Mouse (Mus musculus) heart, postnatal 25 days (tissue): Measurements from ENCODE around the gene Tmem220. TPM values are rescaled to one million over a fixed set of nuclear protein-coding genes. Genes with fewer than 3 reads are reported as not detected.

ENCODE experiments used
- total RNA-seq, 2 experiments: library from RNA; stranded (reverse); gene quantifications; 2 replicates each; pipeline ENCODE4 v1.2.3; 2021

The Tmem220 gene
- total RNA-seq, 2 experiments from 2014 or later = 1.4 to 1.5 TPM

Other genes starting within 250 kb of the Tmem220 start
- 10 to 100 TPM in 1 of 2 experiments, 1 to 10 TPM in 1; 9.1 to 11.5 TPM for gene Pirt, start 113.2 kb upstream of the Tmem220 start, total RNA-seq
- not detected for gene Tmem238l, start 68.5 kb upstream of the Tmem220 start, total RNA-seq
- 10 to 100 TPM; 13.3 to 14.5 TPM for gene Adprm, start 27.4 kb downstream of the Tmem220 start, total RNA-seq
- gene Sco1, start 27.5 kb downstream of the Tmem220 start, total RNA-seq = 10 to 100 TPM; 19.0 to 19.5 TPM
- not detected for gene Myh3, start 53.1 kb downstream of the Tmem220 start, total RNA-seq
- gene Myh2, start 145.9 kb downstream of the Tmem220 start, total RNA-seq = not detected
- not detected for gene Myh1, start 174.9 kb downstream of the Tmem220 start, total RNA-seq
- under 1 TPM in 1 of 2 experiments, not detected in 1; 0.03 TPM for gene Myh4, start 212.9 kb downstream of the Tmem220 start, total RNA-seq